Mouse (Mus musculus): ENCODE results near the gene Ptprn2.

Gene Ptprn2

DNA sequence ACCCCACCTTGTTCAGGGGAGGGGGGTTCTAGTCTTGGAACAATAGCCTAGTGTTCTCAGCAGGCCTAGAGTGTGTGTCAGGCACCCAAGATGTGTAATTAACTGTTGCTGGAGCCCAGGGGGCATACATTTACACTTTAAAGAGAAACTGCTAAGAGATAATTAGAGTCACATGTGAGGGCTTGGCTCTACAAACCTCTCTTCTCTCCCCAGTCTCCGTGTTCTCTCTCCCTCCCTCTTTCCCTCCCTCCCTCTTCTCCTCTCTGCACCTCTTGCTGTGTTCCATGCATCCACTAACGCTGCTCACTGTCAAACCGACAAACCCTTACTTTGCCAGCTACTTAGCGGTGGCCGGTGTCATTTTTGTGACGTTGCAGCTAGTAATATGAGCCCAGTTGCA is 764.9 kb downstream of the Ptprn2 start:
- no peak for DNase-seq (ENCODE audit: extremely low read depth, low read depth, low spot score)

DNA sequence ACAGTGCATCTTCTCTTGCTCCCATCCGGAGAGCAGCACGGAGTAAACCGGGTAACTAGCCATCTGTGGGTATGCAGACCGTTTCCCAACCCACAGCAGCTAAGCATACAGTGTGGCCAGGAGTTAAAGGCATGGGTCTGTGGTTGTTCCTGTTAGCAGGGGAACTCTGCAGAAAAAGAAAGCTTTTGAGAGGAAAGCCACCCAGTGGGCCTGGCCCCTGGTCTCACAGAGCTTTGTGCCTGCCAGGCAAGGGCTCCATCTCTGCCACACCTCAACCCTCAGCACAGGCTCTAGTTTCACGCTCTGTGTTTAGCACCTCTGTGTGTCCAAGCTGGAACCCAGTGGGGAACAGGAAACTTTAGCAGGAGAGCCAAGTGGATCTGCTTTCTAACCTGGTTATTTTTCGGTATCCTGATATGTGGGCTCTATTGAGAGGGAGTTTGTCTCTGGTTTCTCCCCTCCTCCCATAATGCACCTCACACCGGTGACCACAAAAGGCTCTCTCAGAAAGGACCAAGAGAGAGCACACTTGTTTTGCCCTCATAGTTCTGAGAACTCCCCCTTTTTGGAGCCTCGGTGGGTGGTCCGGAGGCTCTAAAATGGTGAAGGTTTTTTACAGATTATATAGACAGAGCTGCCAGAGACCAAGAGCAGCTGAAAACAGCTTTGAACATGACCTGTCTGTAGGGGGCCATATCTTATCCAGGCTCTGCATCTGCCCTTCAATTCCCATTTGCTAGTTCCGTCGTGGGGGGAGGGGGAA is 766.3 kb downstream of the Ptprn2 start:
- no peak for DNase-seq (ENCODE audit: extremely low read depth, low read depth, low spot score)

DNA sequence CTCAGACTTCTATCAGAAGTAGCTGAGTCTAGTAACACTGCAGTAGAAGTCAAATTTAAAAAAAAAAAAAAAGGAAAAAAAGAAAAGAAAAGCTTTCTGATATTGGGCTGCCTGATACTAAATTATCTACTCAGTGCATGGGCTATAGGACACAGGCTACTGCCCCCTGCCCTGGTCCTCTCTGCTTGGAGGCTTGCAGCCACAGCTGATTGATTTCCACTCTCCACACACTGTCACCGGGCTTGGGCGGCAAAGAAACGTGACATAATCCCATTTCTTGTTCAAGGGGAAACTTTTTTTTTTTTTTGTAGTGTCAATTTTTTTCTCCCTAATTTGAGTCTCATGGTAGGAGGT is 766.9 kb downstream of the Ptprn2 start:
- no peak for DNase-seq (ENCODE audit: extremely low read depth, low read depth, low spot score)

DNA sequence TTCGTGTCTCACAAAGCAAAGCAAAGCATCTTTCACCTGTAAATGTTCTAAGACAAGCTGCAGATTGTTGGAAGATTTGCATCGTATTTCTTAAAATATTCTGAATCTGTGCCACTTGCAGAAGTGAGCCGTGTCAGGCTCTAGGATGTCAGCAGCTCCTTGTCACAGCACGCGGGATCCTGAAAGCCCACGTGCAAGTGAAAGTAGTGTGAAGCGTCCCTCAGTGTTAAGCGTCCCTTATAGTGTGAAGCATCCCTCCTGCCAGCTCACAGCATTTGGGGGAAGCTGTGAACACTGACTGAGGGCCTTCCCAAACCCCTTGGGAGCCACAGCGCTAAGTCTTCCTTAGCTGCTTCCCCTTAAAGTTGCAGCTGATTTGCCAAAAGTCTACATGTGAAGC is 768.8 kb downstream of the Ptprn2 start:
- DNase-seq (ENCODE audit: extremely low read depth, low read depth, low spot score): no peak

DNA sequence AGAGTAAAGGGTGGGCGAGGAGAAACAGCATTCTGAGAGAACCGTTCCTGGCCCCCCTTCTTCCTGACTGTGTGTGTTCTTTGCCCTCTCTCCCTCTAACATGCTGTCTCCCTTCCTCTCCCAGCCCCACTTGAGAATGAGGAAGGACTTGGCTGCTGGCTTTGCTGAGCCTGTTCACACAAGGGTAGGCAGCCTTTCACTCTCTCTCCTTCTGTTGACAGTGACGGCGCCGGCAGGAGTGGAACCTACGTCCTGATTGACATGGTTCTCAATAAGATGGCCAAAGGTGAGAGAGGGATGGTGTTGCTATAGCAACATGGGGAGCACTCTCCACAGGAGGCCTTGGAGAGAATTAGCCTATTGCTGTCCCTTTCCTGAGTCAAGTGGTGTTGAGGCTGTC is 769.8 kb downstream of the Ptprn2 start:
- DNase-seq (ENCODE audit: extremely low read depth, low read depth, low spot score): no peak

DNA sequence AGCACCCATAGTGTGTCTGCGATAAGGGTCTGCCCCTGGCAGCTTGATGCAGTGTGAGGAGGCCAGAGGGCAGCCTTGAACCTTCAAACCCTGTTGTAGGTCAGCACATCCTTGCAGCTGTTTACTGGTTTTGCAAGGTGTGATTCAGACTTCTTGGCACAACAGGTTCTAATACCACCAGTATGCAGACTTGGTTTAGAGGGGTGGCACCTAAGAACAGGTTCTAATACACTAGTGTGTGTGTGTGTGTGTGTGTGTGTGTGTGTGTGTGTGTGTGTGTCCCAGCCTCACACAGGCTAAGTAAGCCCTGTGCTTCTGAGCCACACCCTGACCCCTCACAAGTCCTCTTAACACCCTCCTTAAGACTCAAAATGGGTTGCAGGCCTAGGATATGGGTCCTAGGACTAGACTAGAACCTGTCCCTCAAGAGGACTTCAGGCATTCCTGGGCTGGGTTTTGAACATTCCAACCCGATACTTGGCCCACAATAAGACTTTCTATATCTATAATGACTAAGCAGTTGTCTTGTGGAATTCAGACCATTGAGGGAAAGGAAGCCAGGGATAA is 770.3 kb downstream of the Ptprn2 start:
- DNase-seq (ENCODE audit: extremely low read depth, low read depth, low spot score): no peak

DNA sequence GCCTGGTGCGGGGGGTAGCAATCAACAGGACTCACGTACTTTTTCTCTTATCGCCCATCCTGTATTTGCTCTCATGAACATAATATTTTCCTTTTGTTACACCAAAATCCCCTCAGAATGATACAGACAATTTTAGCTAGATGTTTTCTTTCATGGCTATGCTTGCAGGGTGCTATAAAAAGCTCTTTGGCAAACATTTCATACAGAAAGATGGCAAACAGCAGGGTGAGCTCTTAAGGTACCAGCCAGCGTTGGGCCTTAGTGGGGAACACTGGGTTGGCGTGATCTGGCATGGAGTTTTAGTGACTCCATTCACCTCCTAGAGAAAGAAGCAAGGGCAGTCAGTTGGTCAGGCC is 771.3 kb downstream of the Ptprn2 start:
- no peak for DNase-seq (ENCODE audit: extremely low read depth, low read depth, low spot score)

DNA sequence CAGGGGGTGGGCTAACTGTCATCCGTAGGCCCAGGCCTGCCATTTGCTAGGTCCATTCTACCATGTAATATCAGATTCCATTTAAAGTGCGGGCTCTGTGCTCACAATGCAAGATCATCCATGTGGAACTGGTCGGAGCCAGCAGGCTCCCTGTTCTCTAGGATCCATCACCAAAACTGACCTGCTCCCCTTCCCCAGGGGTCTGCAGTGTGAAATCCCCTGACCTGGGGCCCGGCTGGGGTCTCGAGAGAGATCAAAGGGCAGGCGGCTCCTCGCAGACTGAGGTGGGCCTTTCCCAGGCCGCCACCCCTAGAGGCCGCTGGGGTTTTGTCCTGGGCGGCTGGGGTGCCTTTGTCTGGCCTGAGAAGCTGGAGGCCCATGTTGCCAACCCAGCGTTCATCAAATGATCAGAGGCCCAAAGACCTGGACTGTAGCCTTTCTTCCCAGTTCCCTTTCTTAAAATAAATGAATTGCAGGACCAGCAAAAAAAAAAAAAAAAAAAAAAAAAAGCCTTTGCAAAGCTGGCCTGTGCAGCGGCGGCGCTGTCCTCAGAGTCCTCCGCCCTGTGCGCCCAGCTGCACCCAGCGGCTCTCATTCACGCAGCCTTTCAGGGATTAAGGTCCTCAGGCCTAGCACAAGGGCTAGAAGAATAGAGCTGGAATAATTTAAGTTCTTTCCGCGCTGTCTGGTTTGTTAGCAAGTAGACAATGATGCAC is 771.8 kb downstream of the Ptprn2 start:
- DNase-seq (ENCODE audit: extremely low read depth, low read depth, low spot score): no peak

DNA sequence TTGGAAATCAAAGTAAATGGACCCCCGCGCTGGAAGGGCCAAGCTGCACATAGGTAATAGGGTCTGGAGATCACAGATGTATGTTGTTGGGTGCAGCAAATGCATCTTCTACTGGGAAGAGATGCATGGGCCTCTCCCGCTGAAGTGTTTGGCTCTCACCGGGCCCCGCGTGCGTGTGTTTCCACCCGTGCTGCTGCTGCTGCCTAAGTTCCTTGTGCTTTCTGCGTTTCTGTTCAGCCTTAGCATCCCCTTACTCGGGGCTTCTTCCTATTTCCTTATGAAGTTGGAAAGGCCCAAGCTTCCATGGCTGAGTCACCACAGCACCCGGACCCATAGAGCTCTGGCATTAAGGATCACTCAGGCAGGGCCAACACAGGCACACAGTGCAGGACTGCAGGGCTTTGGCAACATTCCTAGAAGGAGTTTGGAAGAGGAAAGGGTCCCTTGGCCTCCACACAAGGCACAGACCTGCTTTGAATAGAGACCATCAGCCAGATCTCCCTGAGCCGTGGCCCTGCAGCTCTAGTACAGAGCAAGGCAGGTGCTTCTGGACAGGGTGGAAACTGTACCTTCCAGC is 772.5 kb downstream of the Ptprn2 start:
- no peak for DNase-seq (ENCODE audit: extremely low read depth, low read depth, low spot score)

DNA sequence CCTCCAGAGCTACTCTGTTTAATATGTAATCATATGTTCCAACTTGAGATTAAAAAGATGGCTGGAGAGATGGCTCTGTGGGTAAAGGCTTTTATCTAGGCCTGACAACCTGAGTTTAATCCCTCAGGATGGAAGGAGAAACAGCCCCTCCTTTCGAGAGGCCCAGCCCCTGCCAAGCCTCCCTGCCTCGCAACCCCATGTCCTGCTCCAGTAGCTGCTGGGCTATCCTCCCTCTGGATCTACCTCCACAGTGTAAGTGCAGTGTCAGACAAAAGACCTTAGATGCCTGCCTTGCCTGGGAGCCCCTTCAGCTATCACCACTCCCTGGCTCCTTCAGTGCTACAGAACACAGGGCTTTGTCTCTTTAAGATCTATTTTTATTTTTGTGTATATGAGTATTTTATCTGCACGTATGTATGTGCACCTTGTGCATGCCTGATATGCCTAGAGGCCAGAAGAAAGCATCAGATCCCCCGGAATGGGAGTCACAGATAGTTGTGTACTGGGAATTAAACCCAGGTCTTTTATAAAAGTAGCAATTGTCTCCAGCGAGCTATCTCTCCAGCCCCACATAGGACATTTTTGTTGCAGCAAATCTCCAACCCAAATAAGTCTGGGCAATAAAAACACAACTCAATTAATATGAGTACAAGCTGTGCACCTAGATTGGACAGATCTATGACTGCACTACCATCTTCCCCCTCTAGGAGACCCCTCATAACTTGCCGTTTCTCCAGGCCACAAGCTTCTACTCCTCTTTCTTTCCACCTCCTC is 775.1 kb downstream of the Ptprn2 start:
- DNase-seq (ENCODE audit: extremely low read depth, low read depth, low spot score): no peak

DNA sequence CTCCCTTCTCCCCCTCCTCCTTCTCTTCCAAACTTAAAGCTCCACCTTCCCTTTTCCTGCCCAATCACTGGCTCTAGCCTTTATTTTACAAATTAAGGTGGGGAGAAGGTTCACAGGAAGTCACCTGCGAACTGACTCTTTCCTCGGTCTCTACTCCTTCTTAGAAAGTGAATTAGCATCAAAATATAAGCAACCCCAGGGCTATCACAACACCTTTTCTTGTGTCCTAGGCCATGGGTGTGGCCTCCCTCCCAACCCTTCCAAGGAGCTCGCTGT is 775.6 kb downstream of the Ptprn2 start:
- no peak for DNase-seq (ENCODE audit: extremely low read depth, low read depth, low spot score)

DNA sequence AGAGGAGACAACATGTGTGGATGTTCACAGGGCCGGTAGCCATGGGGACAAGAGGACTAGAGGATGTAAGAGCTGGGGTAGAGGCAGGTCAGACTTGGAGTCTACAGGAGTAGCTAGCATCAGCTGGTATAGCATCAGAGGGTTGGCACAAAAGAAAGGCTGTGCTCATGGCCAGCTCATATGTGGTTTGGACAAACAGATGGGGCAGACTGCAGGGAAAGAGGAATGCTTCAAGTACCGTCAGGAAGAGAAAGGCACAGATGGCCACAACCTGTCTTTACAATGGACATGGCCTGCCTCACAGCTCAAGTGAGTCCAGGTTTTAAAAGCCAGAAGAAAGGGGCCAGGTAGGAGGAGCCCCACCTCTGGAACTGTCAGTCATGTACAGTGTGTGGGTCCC is 776.5 kb downstream of the Ptprn2 start:
- no peak for DNase-seq (ENCODE audit: extremely low read depth, low read depth, low spot score)

DNA sequence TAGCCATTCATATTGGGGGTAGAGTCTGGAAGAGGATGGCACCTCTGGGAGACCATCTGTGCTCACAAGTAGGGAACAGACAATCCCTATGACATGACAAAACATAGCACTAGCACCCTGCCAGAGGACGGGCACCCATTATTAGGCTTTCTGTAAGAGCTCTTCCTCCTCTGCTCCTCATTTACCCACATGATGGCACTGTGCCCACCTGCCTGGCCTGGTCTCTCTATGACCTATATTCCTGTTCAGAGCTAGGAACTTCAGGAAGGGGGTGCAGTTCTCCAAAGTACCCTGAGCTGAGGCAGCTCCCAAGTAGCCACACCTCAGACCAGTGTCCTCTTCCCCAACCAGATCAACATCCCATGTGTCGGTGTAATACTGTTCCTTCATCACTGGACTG is 777.6 kb downstream of the Ptprn2 start:
- DNase-seq (ENCODE audit: extremely low read depth, low read depth, low spot score): no peak

DNA sequence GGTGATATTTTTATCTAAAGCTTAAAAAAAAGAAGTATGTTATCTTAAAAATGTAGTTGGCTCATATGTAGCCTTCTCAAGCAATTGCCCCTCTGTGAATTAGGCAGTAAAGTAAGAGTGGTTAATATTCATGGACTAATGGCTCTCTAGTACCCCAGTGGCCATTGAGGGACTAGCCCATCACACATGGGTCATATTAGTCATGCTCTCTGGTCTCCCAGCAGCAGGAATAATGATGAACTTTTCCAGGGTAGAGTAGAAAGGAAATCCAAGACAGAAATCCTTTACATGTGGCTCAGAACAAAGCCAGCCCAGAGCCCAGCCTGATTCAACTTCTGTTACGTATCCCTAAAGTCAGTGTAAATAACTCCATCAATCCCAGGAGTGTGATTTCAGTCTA is 779.7 kb downstream of the Ptprn2 start:
- no peak for DNase-seq (ENCODE audit: extremely low read depth, low read depth, low spot score)

DNA sequence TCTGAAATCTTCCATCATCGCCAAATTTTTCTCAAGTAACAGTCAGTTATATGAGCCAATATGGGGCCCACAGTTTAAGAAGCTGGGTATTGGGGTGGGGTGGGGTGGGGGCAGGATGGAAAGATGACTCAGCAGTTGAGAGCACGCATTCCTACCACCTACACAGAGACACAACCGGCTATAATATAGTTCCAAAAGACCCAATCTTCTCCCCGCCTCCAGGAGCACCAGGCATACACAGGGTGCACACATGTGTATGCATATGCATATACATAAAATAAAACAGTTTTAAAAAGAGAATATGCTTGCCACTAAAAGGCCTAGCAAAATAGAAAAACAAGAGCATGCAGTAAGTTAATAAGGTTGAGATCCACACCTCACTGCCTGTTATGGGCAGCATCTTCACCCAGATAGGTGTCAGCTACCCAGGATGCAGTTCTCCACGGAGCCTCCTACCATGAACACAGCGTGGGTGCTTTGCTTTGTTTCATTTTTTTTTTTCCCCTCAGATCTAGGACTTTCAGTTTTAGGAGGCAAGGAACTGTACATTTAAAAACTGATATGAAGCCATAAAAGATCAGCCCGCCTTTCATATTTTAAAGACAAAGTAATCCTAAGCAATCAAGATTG is 783.1 kb downstream of the Ptprn2 start:
- no peak for DNase-seq (ENCODE audit: extremely low read depth, low read depth, low spot score)

DNA sequence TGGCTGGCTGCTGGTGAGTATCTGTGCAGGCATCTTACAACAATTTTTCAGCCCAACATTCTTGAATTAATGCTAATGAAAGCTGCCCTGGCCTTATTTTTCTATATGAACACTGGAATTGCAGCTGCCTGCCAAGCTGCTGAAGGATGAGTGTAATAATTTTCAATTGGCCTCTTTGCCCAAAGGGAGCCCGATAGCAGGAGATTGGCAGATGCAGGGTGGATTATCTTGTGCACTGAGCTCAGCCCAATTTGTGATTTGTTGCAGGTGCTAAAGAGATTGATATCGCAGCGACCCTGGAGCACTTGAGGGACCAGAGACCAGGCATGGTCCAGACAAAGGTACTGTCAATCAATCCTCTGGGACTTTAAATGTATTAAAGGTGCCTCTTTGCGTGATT is 783.8 kb downstream of the Ptprn2 start:
- DNase-seq (ENCODE audit: extremely low read depth, low read depth, low spot score): no peak

DNA sequence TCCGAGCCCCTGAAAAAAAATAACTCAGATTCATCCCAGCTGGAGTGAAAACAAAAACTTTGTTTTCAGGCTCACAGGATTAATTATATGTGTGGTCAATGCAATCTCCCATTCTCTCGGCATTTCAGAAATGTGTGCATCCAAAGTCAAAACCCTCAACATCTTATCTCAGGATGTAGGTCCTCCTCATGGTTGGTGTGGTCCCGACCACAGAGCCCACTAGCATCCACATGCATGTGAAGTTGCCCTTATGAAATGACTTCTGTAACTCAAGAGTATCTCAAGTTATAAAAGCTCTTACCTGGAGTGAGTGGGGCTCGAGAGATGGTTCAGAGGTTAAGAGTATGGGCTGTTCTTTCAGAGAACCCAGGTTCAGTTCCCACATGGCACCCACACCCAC is 784.7 kb downstream of the Ptprn2 start:
- no peak for DNase-seq (ENCODE audit: extremely low read depth, low read depth, low spot score)

DNA sequence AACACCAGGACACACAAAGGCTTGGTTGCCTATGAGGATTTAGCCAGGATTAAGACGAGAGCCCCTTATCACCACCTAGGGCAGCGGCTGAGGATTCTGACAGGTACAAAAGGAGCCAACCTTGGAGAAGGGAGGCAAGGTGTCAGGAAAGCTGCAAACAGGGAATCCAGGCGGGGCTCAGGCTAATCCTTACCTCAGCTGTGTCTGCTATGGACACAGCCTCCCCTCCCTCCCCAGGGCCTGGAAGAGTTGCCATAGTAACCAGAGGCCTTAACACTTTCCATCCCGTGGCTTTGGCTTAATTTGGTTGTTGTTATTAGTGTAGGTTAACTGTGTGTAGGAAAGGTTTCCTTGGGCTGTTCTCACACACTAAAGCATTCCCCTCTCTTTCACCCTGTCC is 787.6 kb downstream of the Ptprn2 start:
- DNase-seq (ENCODE audit: extremely low read depth, low read depth, low spot score): no peak

DNA sequence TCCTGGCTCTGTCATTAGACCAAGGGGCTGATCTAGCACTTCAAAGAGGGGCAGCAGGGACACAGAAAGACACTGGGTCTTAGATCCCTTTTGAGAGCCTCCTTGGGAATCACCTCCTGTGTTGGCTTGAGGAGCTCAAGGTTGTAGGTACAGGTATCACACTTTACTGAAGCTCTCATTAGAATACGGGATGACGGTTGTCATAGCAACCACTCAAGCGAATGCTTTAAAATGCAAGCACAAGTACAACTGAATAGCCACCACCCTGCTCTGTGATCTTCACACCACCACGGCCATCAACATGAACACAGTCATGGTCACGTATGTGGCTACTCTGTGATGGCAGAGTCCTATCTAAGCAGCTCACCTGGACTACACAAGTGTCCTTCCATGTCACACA is 789.1 kb downstream of the Ptprn2 start:
- DNase-seq (ENCODE audit: extremely low read depth, low read depth, low spot score): no peak

DNA sequence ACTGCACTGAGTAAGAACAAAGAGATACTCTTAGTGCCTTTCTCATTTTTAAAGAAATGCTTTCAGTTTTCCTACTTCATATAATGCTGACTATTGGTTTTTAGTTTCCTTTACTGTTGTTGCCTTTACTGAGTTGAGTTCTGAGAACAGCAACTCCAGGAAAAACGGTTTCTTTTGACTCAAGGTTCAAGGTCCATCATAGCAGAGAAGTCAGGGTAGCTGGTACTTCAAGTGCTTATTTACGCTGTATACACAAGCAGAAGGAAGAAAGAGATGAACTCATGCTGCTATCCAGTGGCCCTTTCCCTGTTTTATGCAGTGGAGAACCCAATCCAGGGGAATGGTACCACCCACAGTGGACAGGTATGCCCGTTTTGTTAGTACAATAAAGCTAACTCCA is 795.3 kb downstream of the Ptprn2 start:
- DNase-seq (ENCODE audit: extremely low read depth, low read depth, low spot score): no peak

DNA sequence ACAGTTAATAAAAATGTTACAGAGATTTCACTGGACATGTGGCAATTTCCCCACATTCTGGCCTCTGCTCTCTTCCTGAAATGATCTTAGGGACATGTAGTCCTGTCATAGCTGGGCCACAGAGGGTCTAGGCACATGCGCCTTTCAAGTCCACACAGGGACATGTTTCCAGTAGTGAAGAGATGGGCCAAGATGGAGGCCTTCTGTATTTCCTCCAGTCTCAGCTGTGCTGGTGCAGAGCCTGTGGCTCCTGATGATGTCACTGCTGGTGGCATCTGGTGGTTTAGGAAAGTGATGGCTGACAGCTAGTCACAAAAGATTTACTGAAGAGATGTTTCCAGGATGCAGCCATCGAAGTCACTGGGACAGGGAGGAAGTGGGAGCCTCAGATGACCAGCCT is 797.1 kb downstream of the Ptprn2 start:
- no peak for DNase-seq (ENCODE audit: extremely low read depth, low read depth, low spot score)
